Mouse (Mus musculus): ENCODE measurements around the gene Trim14.

DNA sequence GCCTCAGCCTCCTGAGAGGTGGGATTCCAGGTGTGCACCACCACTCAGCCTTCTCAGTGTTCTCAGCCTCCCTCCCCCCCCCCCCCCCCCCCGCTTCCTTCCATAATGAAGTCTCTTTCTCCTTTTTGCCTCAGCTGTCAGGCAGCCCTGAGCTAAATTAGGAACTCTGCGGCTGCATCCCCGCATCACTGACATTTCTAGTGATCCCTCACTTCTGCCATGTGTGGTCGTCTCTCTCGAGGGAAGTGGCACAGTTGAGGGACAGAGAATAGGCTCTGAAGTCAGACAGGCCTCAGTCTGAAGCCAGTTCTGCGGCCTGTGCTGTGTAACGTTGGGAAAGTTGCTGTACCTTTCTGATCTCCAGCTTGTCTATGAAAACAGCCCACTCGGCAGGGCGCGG, 14.0 kb upstream of the Trim14 start:
- no peak for TF ChIP-seq CTCF (IDR thresholded peaks at IDR 0.05; ENCODE audit: low read depth)
- no peak for TF ChIP-seq EP300 (IDR thresholded peaks at IDR 0.05; ENCODE audit: low read depth)
